Mouse (Mus musculus) liver, embryonic 13.5 days (tissue): ENCODE measurements around the gene Sbno2. TPM values are rescaled to one million over a fixed set of nuclear protein-coding genes. Genes with fewer than 3 reads are reported as not detected.

ENCODE experiments used
- ATAC-seq: fragments of 200-750 bp; cut with Nextera tagmentation; 2 replicates; pipeline ENCODE4 v1.8.0; 2017; ENCODE audit warnings: low read depth, mild to moderate bottlenecking, moderate number of reproducible peaks, moderate library complexity
- DNase-seq: peaks from one replicate; pipeline ENCODE4 v3.0.0; 2022
- H3K27ac ChIP-seq: fragments of 300-500 bp; sonication (generic); 2 replicates; pipeline ENCODE4 v1.5.1; 2015; ENCODE audit warnings: moderate library complexity, mild to moderate bottlenecking, inconsistent platforms
- H3K27me3 ChIP-seq: fragments of 300-500 bp; sonication (generic); 2 replicates; pipeline ENCODE4 v1.6.1; 2015; ENCODE audit warnings: mild to moderate bottlenecking, inconsistent platforms
- H3K36me3 ChIP-seq: fragments of 300-500 bp; sonication (generic); 2 replicates; pipeline ENCODE4 v1.6.1; 2015; ENCODE audit warnings: mild to moderate bottlenecking, inconsistent platforms
- H3K4me1 ChIP-seq: fragments of 300-500 bp; sonication (generic); replicated peaks from 2 replicates; pipeline ENCODE4 v1.6.1; 2015; ENCODE audit warnings: inconsistent platforms
- H3K4me2 ChIP-seq: fragments of 300-500 bp; sonication (generic); 2 replicates; pipeline ENCODE4 v1.6.1; 2015; ENCODE audit warnings: inconsistent platforms, mild to moderate bottlenecking, moderate library complexity
- H3K4me3 ChIP-seq: fragments of 300-500 bp; sonication (generic); replicated peaks from 2 replicates; pipeline ENCODE4 v1.5.1; 2015; ENCODE audit warnings: mild to moderate bottlenecking, inconsistent platforms
- H3K9ac ChIP-seq: fragments of 300-500 bp; sonication (generic); 2 replicates; pipeline ENCODE4 v1.6.1; 2015; ENCODE audit warnings: mild to moderate bottlenecking, inconsistent platforms
- H3K9me3 ChIP-seq: fragments of 300-500 bp; sonication (generic); replicated peaks from 2 replicates; pipeline ENCODE4 v1.6.1; 2016; ENCODE audit warnings: inconsistent platforms
- WGBS: fragments of 180-500 bp; shearing (Covaris S2); methylation state at CpG from one replicate; pipeline ENCODE4 v1.1.7; 2015; ENCODE audit not compliant: insufficient replicate concordance; 5-methylcytosine and 5-hydroxymethylcytosine counted together
- polyA plus RNA-seq: library from polyadenylated mRNA; unstranded; fragments of >200 nt; fragmentation: Nextera tagmentation; extraction: Ambion mirVana; gene quantifications from 2 replicates; pipeline ENCODE4 v1.2.1, GENCODE M21; 2015

Sbno2 gene
- polyA plus RNA-seq, 1 experiment from 2014 or later = 9.2 TPM

- no peak for DNase-seq
- ATAC-seq = no peak
- peaks cover 45% of the 10 kb centered on the region for H3K36me3 ChIP-seq
- H3K27ac ChIP-seq = no peak overlapping the region; the same call in 1 of the 2 replicates
- H3K4me2 ChIP-seq = no peak overlapping the region
- no peak overlapping the region for H3K4me3 ChIP-seq
- H3K27me3 ChIP-seq = peaks cover 38% of the 10 kb centered on the region
- no peaks in the 10 kb centered on the region for H3K9me3 ChIP-seq
- H3K4me1 ChIP-seq = peaks cover 64% of the 10 kb centered on the region
- WGBS = 75% methylated on average over 8 of the region's 8 CpGs
- H3K9ac ChIP-seq = no peak overlapping the region
Observed at GRCm38 (mm10) chr10:80133226-80133849, 28.0 kb upstream of the Sbno2 start.

DNA sequence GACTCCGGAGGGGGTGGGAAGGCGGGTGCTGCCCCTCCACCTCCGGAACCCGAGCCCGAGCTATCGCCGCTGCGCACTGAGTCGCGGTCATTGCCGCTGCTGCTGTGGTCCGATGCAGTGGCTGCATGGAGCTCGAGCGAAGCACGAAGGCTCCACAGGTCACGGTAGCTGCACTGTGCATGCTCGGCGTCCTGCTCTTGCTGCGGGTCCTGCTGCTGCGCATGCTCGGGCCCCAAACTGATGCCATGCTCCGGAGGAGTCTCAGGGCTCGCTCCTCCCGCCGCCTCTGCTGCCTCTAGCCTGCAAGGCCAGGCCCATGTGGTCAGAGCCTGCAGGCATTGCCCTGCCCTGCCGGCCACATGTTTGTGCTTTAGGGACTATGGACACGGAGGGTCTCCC, 26.6 kb upstream of the Sbno2 start:
- H3K27me3 ChIP-seq = peaks cover 24% of the 10 kb centered on the region
- WGBS = 79% methylated on average over 27 of the region's 27 CpGs
- no peaks in the 10 kb centered on the region for H3K9me3 ChIP-seq
- DNase-seq (no peak), ATAC-seq (no peak)
- H3K4me3 ChIP-seq = no peak overlapping the region
- no peak overlapping the region for H3K27ac ChIP-seq
- peaks cover 59% of the 10 kb centered on the region for H3K36me3 ChIP-seq
- H3K4me1 ChIP-seq = peaks cover 62% of the 10 kb centered on the region
- peak overlapping the region; percentile 12; the same call in 1 of the 2 replicates for H3K4me2 ChIP-seq
- no peak overlapping the region for H3K9ac ChIP-seq

DNA sequence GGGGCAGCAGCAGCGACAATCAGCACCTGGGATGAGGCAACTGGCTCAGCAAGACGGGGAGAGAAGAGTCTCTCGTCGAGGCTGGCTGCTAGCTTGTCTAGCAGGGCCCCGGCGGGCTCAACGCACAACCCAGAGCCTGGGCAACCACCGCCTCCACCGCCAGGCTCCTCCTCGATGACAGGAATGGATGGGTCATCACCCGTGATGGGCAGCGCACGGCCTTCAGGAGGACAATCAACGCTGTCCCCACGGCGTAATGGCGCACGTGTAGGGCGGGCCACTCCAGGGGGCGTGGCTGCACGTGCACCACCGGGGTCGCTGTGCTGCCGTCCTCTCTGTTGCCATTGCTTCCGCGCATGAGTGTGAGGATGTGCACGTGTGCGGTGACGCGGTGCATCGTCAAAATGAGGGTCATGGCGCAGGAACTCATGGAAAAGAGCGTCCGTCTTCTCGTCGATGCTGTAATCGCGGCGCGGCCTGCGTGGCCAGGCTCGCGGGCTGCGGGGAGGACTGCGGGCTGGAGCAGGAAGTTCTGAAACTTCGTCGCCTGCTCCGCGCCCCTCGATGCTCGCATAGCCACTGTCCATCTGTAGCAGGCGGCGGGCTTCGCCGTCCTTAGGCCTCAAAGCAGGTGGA, 26.1 kb upstream of the Sbno2 start:
- Histone ChIP-seq H3K27me3 (peaks cover 19% of the 10 kb centered on the region), H3K4me1 (peaks cover 62% of the 10 kb centered on the region), H3K9me3 (no peaks in the 10 kb centered on the region), H3K36me3 (peaks cover 64% of the 10 kb centered on the region), H3K27ac (no peak overlapping the region), H3K4me2 (peak overlapping the region; percentile 12; the same call in 1 of the 2 replicates), H3K9ac (no peak overlapping the region), H3K4me3 (no peak overlapping the region)
- 50% methylated on average over 55 of the region's 55 CpGs for WGBS
- ATAC-seq (no peak), DNase-seq (no peak)

- no peak overlapping the region for H3K9ac ChIP-seq
- DNase-seq (no peak), ATAC-seq (no peak)
Observed at GRCm38 (mm10) chr10:80130403-80131031, 25.1 kb upstream of the Sbno2 start.

GRCm38 (mm10) chr10:80129846-80130245, 24.5 kb upstream of the Sbno2 start:
- H3K4me3 ChIP-seq = no peak overlapping the region
- peaks cover 4% of the 10 kb centered on the region for H3K27me3 ChIP-seq
- ATAC-seq (no peak), DNase-seq (no peak)
- WGBS = 92% methylated on average over 9 of the region's 9 CpGs
- H3K9ac ChIP-seq = no peak overlapping the region
- peaks cover 80% of the 10 kb centered on the region for H3K36me3 ChIP-seq
- H3K4me2 ChIP-seq = no peak overlapping the region
- H3K4me1 ChIP-seq = peaks cover 68% of the 10 kb centered on the region
- no peaks in the 10 kb centered on the region for H3K9me3 ChIP-seq
- no peak overlapping the region for H3K27ac ChIP-seq

More at GRCm38 (mm10) chr10:80130403-80131031, 25.1 kb upstream of the Sbno2 start:
- no peaks in the 10 kb centered on the region for H3K9me3 ChIP-seq
- no peak overlapping the region for H3K27ac ChIP-seq
- peaks cover 73% of the 10 kb centered on the region for H3K36me3 ChIP-seq
- WGBS = 81% methylated on average over 18 of the region's 18 CpGs
- H3K4me3 ChIP-seq = no peak overlapping the region
- H3K4me1 ChIP-seq = peaks cover 64% of the 10 kb centered on the region
- no peak overlapping the region for H3K4me2 ChIP-seq
- H3K27me3 ChIP-seq = peaks cover 10% of the 10 kb centered on the region

- Histone ChIP-seq H3K4me3 (no peak overlapping the region), H3K36me3 (peaks cover 99% of the 10 kb centered on the region), H3K4me2 (no peak overlapping the region), H3K4me1 (peaks cover 88% of the 10 kb centered on the region), H3K27ac (peak overlapping the region; percentile 95), H3K9me3 (no peaks in the 10 kb centered on the region), H3K27me3 (no peaks in the 10 kb centered on the region), H3K9ac (no peak overlapping the region)
- DNase-seq (no peak), ATAC-seq (no peak)
- WGBS = 95% methylated on average over 8 of the region's 8 CpGs
Observed at GRCm38 (mm10) chr10:80127920-80128319, 22.5 kb upstream of the Sbno2 start.

DNA sequence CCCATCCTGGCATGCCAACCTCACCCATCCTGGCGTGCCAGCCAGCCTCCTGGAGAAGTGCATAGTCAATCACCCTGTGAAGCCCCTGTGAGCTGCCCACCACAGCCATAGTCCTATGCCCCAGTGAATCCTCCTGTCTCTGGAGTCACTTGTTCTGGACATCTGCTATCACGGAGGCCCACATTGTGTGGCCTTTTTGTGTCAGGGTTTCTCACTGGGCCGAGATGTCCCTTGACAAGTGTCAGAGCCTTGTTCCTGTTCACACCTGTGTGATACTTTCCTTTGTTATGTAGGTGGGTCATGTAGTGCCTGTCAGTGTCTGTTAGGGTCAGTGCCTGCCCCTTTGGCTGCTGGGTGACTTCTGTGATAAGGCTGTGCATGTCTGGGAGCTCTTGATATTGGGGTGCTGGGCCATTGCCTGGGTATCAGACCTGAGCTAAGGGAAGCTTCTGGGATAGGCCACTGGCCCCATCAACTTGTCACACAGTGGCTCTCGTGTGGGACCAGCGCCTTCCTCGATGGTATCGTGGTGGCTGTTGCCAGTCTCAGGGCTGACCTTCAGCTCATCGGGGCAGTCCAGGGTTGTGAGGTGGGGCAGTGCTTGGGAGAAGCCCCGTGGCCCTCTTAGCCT, 18.7 kb upstream of the Sbno2 start:
- WGBS = 48% methylated on average over 9 of the region's 9 CpGs
- DNase-seq = peak; percentile 76
- Histone ChIP-seq H3K4me3 (peak overlapping the region; percentile 39), H3K27ac (peak overlapping the region; percentile 95), H3K4me1 (peaks cover 93% of the 10 kb centered on the region), H3K9me3 (no peaks in the 10 kb centered on the region), H3K36me3 (peaks cover 99% of the 10 kb centered on the region), H3K9ac (peak overlapping the region; percentile 69), H3K4me2 (peak overlapping the region; percentile 62), H3K27me3 (no peaks in the 10 kb centered on the region)
- peak; percentile 93 for ATAC-seq

GRCm38 (mm10) chr10:80121639-80122038, 16.3 kb upstream of the Sbno2 start:
- 54% methylated on average over 2 of the region's 2 CpGs for WGBS
- Histone ChIP-seq H3K4me1 (peaks cover 94% of the 10 kb centered on the region), H3K36me3 (peaks cover 94% of the 10 kb centered on the region), H3K4me3 (no peak overlapping the region), H3K27me3 (no peaks in the 10 kb centered on the region), H3K9ac (no peak overlapping the region), H3K27ac (peak overlapping the region; percentile 52; the same call in 1 of the 2 replicates), H3K4me2 (no peak overlapping the region), H3K9me3 (no peaks in the 10 kb centered on the region)
- no peak for DNase-seq
- ATAC-seq = no peak

GRCm38 (mm10) chr10:80120146-80120545, 14.8 kb upstream of the Sbno2 start:
- peak overlapping the region; percentile 96 for H3K4me3 ChIP-seq
- no peaks in the 10 kb centered on the region for H3K27me3 ChIP-seq
- WGBS = 88% methylated on average over 2 of the region's 2 CpGs
- H3K4me2 ChIP-seq = peak overlapping the region; percentile 95; the same call in 1 of the 2 replicates
- H3K9ac ChIP-seq = peak overlapping the region; percentile 99
- DNase-seq (no peak), ATAC-seq (no peak)
- H3K27ac ChIP-seq = peak overlapping the region; percentile 52
- H3K36me3 ChIP-seq = peaks cover 79% of the 10 kb centered on the region
- no peaks in the 10 kb centered on the region for H3K9me3 ChIP-seq
- peaks cover 79% of the 10 kb centered on the region for H3K4me1 ChIP-seq

DNA sequence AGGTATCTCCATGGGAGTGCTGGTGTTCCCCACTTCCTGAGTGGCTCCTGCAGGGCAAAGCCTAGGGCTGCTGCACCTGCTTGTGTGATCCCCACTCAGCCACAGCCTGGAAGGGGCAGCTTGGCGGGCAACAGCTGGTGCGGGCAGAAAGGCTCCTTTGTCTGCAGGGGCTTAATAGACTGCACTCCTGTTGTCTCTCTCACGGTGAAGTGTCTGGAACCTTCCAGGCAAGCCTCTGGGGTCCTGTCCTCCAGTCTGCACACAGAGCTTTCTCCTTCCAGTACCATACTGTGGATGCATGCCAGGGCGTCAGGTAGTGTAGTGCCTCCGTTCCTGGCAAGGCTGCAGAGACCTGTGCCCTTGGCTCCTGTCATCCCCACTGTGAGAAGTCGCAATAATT, 13.2 kb upstream of the Sbno2 start:
- peak overlapping the region; percentile 96 for H3K4me3 ChIP-seq
- peak overlapping the region; percentile 95 for H3K4me2 ChIP-seq
- peaks cover 77% of the 10 kb centered on the region for H3K4me1 ChIP-seq
- peak overlapping the region; percentile 95 for H3K27ac ChIP-seq
- peaks cover 63% of the 10 kb centered on the region for H3K36me3 ChIP-seq
- WGBS = 79% methylated on average over 6 of the region's 6 CpGs
- H3K9ac ChIP-seq = peak overlapping the region; percentile 99
- H3K9me3 ChIP-seq = no peaks in the 10 kb centered on the region
- ATAC-seq (no peak), DNase-seq (no peak)
- no peaks in the 10 kb centered on the region for H3K27me3 ChIP-seq

GRCm38 (mm10) chr10:80117736-80118135, 12.4 kb upstream of the Sbno2 start:
- Histone ChIP-seq H3K27me3 (no peaks in the 10 kb centered on the region), H3K9me3 (no peaks in the 10 kb centered on the region), H3K9ac (peak overlapping the region; percentile 99), H3K27ac (peak overlapping the region; percentile 95), H3K4me3 (peak overlapping the region; percentile 96), H3K36me3 (peaks cover 55% of the 10 kb centered on the region), H3K4me2 (peak overlapping the region; percentile 95), H3K4me1 (peaks cover 75% of the 10 kb centered on the region)
- DNase-seq = no peak
- no peak for ATAC-seq
- WGBS = 15% methylated on average over 1 of the region's 1 CpGs
